Mouse (Mus musculus) lung, adult 2 months (tissue): Measurements from ENCODE around the gene Tas2r135. TPM values are rescaled to one million over a fixed set of nuclear protein-coding genes. Genes with fewer than 3 reads are reported as not detected.

Experiments used
- DNase-seq: peaks from one replicate; pipeline ENCODE4 v3.0.0; 2022
- H3K4me1 ChIP-seq: fragments of 200-500 bp; 2 replicates; pipeline ENCODE4 v1.6.1; 2011; ENCODE audit warnings: low read length; ENCODE audit not compliant: control insufficient read depth, insufficient read depth
- H3K4me3 ChIP-seq: fragments of 200-500 bp; replicated peaks from 2 replicates; pipeline ENCODE3; 2011; ENCODE audit warnings: low read depth, mild to moderate bottlenecking, control low read depth, low read length; ENCODE audit errors: extremely low read depth
- CTCF ChIP-seq: fragments of 200-500 bp; IDR thresholded peaks from 2 replicates; pipeline ENCODE4 v1.5.1; 2011; ENCODE audit warnings: mild to moderate bottlenecking, low read length, control low read depth; ENCODE audit not compliant: insufficient read depth
- POLR2A ChIP-seq: fragments of 200-500 bp; IDR thresholded peaks from 2 replicates; pipeline ENCODE4 v1.6.1; 2011; ENCODE audit warnings: low read depth, mild to moderate bottlenecking, control low read depth, low read length, borderline replicate concordance; ENCODE audit errors: extremely low read depth
- WGBS: fragments of 180-500 bp; shearing (Covaris S2); methylation state at CpG from one replicate; pipeline ENCODE4 v1.1.7; 2018; 5-methylcytosine and 5-hydroxymethylcytosine counted together
- polyA plus RNA-seq: library from polyadenylated mRNA; depleted of rRNA; stranded (reverse); fragments of >200 nt; gene quantifications from 2 replicates; pipeline ENCODE4 v1.2.3, GENCODE M21; 2012

Gene Tas2r135
- polyA plus RNA-seq, 1 experiment, result 0.50 TPM

DNA sequence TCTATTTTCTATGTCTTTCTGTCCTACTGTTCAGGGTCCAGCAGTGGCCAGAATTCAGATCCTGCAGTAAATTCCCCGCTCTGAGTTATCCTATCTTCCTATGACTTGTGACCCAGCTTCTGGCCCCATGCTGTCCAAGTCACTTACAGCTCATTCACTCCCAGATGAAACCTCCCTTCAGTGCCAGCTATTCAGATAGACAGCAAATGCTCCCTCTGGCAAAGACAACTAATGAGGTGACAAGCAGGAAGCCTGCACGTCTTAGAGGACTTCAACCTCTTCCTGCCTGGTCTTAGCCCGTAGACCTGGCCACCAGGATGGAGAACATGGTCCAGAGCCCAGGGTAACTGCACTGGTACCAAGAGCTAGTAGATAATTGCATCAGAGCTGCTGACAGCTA is 42.3 kb upstream of the Tas2r135 start:
- TF ChIP-seq POLR2A (no peak), CTCF (no peak)
- 25% methylated on average over 3 of the region's 3 CpGs for WGBS
- no peak overlapping the region for H3K4me3 ChIP-seq
- DNase-seq, result no peak
- H3K4me1 ChIP-seq, result peaks cover 8% of the 10 kb centered on the region

DNA sequence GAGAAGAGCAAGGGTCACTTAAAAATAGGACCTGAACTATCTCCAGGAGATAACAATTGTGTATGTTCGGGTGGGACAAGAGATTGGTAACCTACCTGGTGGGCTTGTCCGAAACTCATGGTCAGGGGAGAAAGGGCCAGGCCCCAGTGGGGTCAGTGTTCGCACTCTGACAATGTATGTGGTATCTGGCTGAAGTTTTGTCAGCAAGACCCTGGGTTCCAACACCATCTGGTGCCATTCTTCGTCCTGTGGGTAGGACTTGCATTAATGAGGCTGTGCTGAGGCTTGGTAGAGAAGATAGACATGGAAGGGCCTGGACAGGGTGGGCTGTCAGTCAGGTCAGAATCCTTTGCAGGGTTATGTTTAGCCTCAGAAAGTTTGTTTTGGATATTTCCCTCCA is 41.2 kb upstream of the Tas2r135 start:
- Histone ChIP-seq H3K4me3 (no peak overlapping the region), H3K4me1 (peaks cover 5% of the 10 kb centered on the region)
- TF ChIP-seq POLR2A (no peak), CTCF (no peak)
- no peak for DNase-seq
- 83% methylated on average over 4 of the region's 4 CpGs for WGBS

- WGBS, result 81% methylated on average over 15 of the region's 15 CpGs
- no peak for TF ChIP-seq POLR2A
- no peak for TF ChIP-seq CTCF
- H3K4me1 ChIP-seq, result 0 out of 2 replicates have a peak, but pooled peaks cover 3% of the 10 kb centered on the region
- no peak for DNase-seq
- H3K4me3 ChIP-seq, result no peak overlapping the region
Observed at GRCm38 (mm10) chr6:42364607-42365006, 40.6 kb upstream of the Tas2r135 start.

DNA sequence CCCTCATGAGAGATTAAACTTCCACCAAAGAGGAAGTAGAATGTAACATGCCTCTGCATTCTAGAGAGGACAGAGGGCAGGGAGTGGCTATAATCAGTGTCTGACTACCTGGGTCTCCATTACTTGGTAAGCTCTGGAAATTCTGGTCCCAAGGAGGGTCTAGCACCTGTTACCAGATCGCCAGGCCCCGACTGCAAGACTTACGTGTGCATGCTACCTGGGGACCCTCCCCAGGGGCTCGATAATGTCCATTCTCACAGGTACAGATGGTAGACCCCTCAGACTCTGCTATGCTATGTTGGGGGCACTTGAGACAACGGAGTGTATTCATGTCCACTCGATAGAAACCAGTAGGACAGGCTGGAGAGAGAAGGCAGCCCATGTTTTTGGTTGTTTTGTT is 40.0 kb upstream of the Tas2r135 start:
- no peak for DNase-seq
- TF ChIP-seq POLR2A (no peak), CTCF (no peak)
- WGBS, result 93% methylated on average over 6 of the region's 6 CpGs
- Histone ChIP-seq H3K4me3 (no peak overlapping the region), H3K4me1 (no peaks in the 10 kb centered on the region)

DNA sequence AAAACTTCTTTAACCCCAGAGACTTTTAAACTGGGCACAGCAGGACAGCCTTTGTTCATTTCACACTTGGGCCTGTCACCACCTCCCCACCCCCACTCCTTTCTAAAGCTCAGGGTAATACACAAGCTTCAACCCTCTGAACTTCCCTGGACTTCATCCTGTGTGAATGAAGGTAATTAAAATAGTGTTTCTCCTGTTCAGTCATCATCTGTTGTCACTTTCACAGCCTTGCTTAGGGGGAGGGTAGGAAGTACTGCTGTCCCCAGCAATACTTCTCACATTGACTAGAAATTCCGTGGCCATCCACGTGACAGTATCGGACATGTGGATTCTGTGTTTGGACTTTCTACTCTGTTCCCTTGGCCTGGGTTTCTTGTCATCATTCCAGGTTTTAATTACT is 35.4 kb upstream of the Tas2r135 start:
- no peak for DNase-seq
- H3K4me3 ChIP-seq, result no peak overlapping the region
- WGBS, result 38% methylated on average over 3 of the region's 3 CpGs
- peaks cover 4% of the 10 kb centered on the region; the same call in 1 of the 2 replicates for H3K4me1 ChIP-seq
- no peak for TF ChIP-seq CTCF
- no peak for TF ChIP-seq POLR2A

DNA sequence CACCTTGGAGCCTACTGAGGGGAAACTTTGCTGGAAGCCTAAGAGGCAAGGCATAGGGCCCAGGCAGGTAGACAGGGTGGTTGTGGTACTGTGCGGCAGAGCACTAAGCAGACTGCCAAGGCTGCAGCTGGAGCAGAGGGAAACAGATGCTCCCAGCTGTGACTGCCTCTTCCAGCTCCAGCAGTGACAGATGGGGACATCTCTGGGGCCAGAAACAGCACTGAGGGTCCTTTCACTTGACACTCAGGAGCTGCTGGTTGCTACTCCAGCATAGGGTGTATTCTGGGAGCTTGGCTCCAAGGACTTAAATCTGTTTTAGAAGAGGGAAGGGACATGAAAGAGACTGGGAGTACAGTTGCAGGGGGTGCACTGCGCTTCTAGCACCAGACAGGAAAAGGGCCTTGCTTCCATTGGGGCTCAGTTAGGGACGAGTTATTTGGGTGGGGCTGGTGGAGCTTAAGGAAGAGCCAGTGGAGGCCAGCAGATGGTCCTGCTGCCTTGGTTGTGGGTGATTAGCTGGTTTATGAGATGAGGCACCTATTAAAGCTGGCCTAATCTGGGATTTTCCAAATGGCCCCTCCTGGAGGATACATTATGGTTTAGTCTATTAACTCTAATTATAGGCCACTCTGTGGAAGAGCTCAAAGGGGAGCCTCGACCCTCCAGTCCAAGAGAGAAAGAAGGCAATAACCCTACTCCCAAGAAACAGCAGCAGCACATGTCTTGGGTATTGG is 34.4 kb upstream of the Tas2r135 start:
- DNase-seq, result no peak
- 67% methylated on average over 4 of the region's 4 CpGs for WGBS
- peaks cover 5% of the 10 kb centered on the region; the same call in 1 of the 2 replicates for H3K4me1 ChIP-seq
- TF ChIP-seq POLR2A (no peak), CTCF (no peak)
- H3K4me3 ChIP-seq, result no peak overlapping the region

- DNase-seq, result no peak
- peaks cover 10% of the 10 kb centered on the region for H3K4me1 ChIP-seq
- peak overlapping the region; percentile 13 for H3K4me3 ChIP-seq
- 32% methylated on average over 3 of the region's 3 CpGs for WGBS
- TF ChIP-seq CTCF, result no peak
- no peak for TF ChIP-seq POLR2A
Observed at GRCm38 (mm10) chr6:42372001-42372400, 33.2 kb upstream of the Tas2r135 start.

GRCm38 (mm10) chr6:42372421-42372815 is 32.8 kb upstream of the Tas2r135 start:
- Histone ChIP-seq H3K4me3 (peak overlapping the region; percentile 13), H3K4me1 (peaks cover 10% of the 10 kb centered on the region)
- 46% methylated on average over 9 of the region's 9 CpGs for WGBS
- TF ChIP-seq CTCF (no peak), POLR2A (no peak)
- DNase-seq, result no peak

DNA sequence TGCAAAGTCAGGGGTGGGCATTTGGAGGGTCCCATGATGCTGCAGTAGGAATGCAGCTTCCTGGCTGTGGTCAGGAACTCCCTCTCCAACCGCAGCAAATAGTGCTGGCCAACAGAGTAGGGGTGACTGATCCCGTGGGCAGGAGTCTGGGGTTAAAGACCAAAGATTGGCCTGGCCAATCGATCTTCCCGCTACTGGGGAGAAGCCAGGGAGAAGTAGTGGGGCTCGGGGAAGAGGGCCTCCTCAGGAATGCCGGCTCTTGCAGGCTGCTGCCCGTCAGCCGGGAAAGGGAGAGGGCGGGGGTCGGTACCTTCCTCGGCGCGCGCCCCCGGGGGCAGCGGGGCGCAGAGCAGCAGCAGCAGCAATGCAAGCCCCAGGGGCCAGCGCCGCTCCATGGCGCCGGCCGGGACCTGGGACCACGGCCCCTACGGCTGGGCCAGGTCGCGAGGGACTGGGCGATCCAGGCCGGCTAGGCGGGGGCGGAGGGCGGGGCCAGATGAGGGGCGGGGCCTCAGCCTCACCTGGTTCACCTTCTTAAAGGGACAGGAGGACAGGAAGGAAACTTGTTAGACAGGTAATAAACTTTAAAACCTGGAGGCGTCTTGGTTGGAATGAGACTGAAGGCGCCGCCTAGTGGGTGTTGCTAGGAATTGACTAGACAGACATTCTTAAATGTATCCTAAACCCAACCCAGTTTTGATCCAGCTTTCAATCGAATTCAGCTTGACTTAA is 32.3 kb upstream of the Tas2r135 start, which contains the start of gene Epha1:
Epha1 (minus strand) TSS at position 453 of the 732 bp plus-strand sequence.
- no peak for TF ChIP-seq POLR2A
- peak; percentile 15; the same call in 1 of the 2 replicates for TF ChIP-seq CTCF
- 2% methylated on average over 36 of the region's 36 CpGs for WGBS
- H3K4me1 ChIP-seq, result peaks cover 10% of the 10 kb centered on the region
- peak; percentile 78 for DNase-seq
- H3K4me3 ChIP-seq, result peak within 1 kb of the TSS; percentile 44
